Mouse (Mus musculus): ENCODE results near the gene Ywhag. TPM values are rescaled to one million over a fixed set of nuclear protein-coding genes. Genes with fewer than 3 reads are reported as not detected.

Gene Ywhag
- 258 and 495 TPM in 2 replicates for polyA plus RNA-seq (2012; rRNA removed)

- DNase-seq (ENCODE audit: low read depth): peak; percentile 99
- TF ChIP-seq CTCF (IDR thresholded peaks at IDR 0.05; ENCODE audit: borderline replicate concordance, extremely low read depth, insufficient read depth, insufficient read length) (peak; percentile 70), POLR2A (IDR thresholded peaks at IDR 0.05; ENCODE audit: borderline replicate concordance, extremely low read depth, insufficient read depth, insufficient read length, poor library complexity, severe bottlenecking) (peak; percentile 99)
Measured at GRCm38 (mm10) chr5:135934481-135935175, at the start of gene Ywhag. Gene Ywhag, minus strand, starts transcription at chr5:135934616.

DNA sequence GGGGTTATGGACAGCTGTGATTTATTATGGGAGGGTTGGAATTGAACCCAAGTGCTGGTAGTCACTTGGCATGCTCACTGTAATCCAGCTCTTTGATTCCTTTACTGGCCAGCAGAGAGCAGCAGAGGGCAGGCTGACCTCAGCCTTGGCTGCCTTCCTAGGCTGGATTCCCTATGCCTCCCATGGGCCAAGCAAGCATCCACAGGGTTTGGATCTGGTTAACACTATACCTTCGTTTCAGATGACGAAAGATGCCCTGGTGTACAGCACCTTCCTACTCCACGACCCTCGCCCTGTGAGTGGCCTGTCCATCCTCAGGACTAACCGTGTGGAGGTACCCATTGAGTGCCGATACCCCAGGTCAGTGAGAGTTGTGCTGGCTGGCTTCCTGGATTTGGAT, 48.0 kb upstream of the Ywhag start:
- peak; percentile 84 for TF ChIP-seq CTCF (IDR thresholded peaks at IDR 0.05; ENCODE audit: borderline replicate concordance, extremely low read depth, insufficient read depth, insufficient read length)
- TF ChIP-seq POLR2A (IDR thresholded peaks at IDR 0.05; ENCODE audit: borderline replicate concordance, extremely low read depth, insufficient read depth, insufficient read length, poor library complexity, severe bottlenecking): no peak
- peak; percentile 73 for DNase-seq (ENCODE audit: low read depth)

GRCm38 (mm10) chr5:135979904-135980303, 45.5 kb upstream of the Ywhag start, which contains the start of gene Zp3:
Gene Zp3, plus strand, starts transcription at chr5:135980099.
- TF ChIP-seq POLR2A (IDR thresholded peaks at IDR 0.05; ENCODE audit: borderline replicate concordance, extremely low read depth, insufficient read depth, insufficient read length, poor library complexity, severe bottlenecking): no peak
- TF ChIP-seq CTCF (IDR thresholded peaks at IDR 0.05; ENCODE audit: borderline replicate concordance, extremely low read depth, insufficient read depth, insufficient read length): no peak
- DNase-seq (ENCODE audit: low read depth): no peak

DNA sequence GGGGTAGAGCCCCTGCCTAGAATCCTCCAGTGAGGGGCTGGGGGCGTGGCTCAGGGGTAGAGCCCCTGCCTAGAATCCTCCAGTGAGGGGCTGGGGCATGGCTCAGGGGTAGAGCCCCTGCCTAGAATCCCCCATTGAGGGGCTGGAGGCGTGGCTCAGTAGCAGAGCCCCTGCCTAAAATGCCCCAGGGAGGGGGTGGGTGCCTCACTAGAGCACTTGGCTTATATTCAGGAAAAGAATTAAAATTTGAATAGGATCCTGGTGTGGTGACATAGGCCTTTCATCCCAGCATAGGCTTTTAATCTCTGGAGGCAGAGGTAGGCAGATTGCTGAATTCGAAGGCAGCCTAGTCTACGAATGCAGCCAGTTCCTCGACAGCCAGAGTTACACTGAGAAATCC, 45.0 kb upstream of the Ywhag start:
- TF ChIP-seq CTCF (IDR thresholded peaks at IDR 0.05; ENCODE audit: borderline replicate concordance, extremely low read depth, insufficient read depth, insufficient read length) (no peak), POLR2A (IDR thresholded peaks at IDR 0.05; ENCODE audit: borderline replicate concordance, extremely low read depth, insufficient read depth, insufficient read length, poor library complexity, severe bottlenecking) (no peak)
- DNase-seq (ENCODE audit: low read depth): no peak

GRCm38 (mm10) chr5:135975893-135976668, 41.7 kb upstream of the Ywhag start:
- TF ChIP-seq POLR2A (IDR thresholded peaks at IDR 0.05; ENCODE audit: borderline replicate concordance, extremely low read depth, insufficient read depth, insufficient read length, poor library complexity, severe bottlenecking) (no peak), CTCF (IDR thresholded peaks at IDR 0.05; ENCODE audit: borderline replicate concordance, extremely low read depth, insufficient read depth, insufficient read length) (no peak)
- no peak for DNase-seq (ENCODE audit: low read depth)

DNA sequence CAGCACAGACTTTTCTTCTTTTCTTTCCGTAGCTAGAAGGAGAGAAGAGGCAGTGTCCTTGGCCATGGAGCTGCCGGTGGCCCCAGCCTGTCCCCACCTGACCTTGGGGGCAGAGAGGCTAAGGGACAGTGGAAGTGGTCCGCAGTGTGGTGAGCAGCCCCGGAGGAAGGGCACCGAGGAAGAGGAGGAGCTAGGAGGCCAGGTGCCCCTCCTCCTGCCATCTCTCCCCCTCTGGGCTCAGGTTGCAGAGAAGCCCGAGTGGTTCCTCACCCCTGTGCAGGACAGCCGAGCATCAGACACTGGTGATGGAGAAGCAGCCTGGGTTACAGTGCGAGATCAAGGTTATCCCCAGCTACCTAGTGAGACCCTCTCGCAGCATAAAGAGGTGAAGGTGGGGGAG, 39.9 kb upstream of the Ywhag start, which contains the start of gene Ssc4d:
Gene Ssc4d, minus strand, starts transcription at position 167 of the 400 bp plus-strand sequence.
- TF ChIP-seq CTCF (IDR thresholded peaks at IDR 0.05; ENCODE audit: borderline replicate concordance, extremely low read depth, insufficient read depth, insufficient read length) (no peak), POLR2A (IDR thresholded peaks at IDR 0.05; ENCODE audit: borderline replicate concordance, extremely low read depth, insufficient read depth, insufficient read length, poor library complexity, severe bottlenecking) (no peak)
- DNase-seq (ENCODE audit: low read depth): no peak

GRCm38 (mm10) chr5:135971876-135972275, 37.5 kb upstream of the Ywhag start:
- DNase-seq (ENCODE audit: low read depth): no peak
- TF ChIP-seq POLR2A (IDR thresholded peaks at IDR 0.05; ENCODE audit: borderline replicate concordance, extremely low read depth, insufficient read depth, insufficient read length, poor library complexity, severe bottlenecking) (no peak), CTCF (IDR thresholded peaks at IDR 0.05; ENCODE audit: borderline replicate concordance, extremely low read depth, insufficient read depth, insufficient read length) (no peak)

GRCm38 (mm10) chr5:135970247-135970646, 35.8 kb upstream of the Ywhag start:
- no peak for TF ChIP-seq CTCF (IDR thresholded peaks at IDR 0.05; ENCODE audit: borderline replicate concordance, extremely low read depth, insufficient read depth, insufficient read length)
- TF ChIP-seq POLR2A (IDR thresholded peaks at IDR 0.05; ENCODE audit: borderline replicate concordance, extremely low read depth, insufficient read depth, insufficient read length, poor library complexity, severe bottlenecking): no peak
- no peak for DNase-seq (ENCODE audit: low read depth)

DNA sequence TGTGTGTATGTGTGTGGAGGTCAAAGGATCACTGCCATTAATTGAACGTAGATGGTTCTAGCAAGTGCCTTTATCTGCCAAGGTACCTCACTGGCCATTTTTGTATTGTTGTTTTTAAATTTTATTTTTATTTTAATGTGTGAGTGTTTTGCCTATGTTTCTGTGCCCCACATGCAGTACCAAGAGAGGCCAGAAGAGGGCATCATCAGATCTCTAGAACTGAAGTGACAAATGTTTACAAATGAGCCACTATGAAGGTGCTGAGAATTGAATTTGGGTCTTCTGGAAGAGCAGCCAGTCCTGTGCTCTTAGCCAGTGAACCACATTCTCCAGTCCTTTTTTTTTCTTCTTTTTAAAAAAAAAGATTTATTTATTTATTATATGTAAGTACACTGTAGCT, 34.4 kb upstream of the Ywhag start:
- TF ChIP-seq POLR2A (IDR thresholded peaks at IDR 0.05; ENCODE audit: borderline replicate concordance, extremely low read depth, insufficient read depth, insufficient read length, poor library complexity, severe bottlenecking) (no peak), CTCF (IDR thresholded peaks at IDR 0.05; ENCODE audit: borderline replicate concordance, extremely low read depth, insufficient read depth, insufficient read length) (peak; percentile 55; the same call in 1 of the 2 replicates)
- peak; percentile 33 for DNase-seq (ENCODE audit: low read depth)

GRCm38 (mm10) chr5:135966866-135967265, 32.5 kb upstream of the Ywhag start:
- peak; percentile 40; the same call in 1 of the 2 replicates for TF ChIP-seq CTCF (IDR thresholded peaks at IDR 0.05; ENCODE audit: borderline replicate concordance, extremely low read depth, insufficient read depth, insufficient read length)
- no peak for TF ChIP-seq POLR2A (IDR thresholded peaks at IDR 0.05; ENCODE audit: borderline replicate concordance, extremely low read depth, insufficient read depth, insufficient read length, poor library complexity, severe bottlenecking)
- no peak for DNase-seq (ENCODE audit: low read depth)

DNA sequence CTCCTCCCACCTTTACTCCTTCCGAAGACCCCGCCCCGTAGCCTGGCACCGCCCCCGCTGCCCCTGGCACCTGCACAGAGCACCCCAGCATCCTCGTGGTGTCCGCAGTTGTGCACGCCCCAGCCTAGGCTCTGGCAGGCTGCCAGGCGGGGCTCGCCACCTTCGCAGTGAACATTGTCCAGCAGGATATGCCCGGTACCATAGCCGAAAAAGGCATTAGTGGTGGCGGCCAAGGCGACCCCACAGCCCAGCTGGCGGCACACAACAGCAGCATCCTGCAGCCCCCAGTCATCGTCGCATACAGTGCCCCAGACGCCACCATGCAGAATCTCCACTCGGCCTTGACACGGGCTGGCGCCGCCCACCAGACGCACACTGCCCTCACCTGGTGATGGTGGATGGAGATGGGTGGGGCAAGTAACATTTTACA, 31.1 kb upstream of the Ywhag start:
- TF ChIP-seq CTCF (IDR thresholded peaks at IDR 0.05; ENCODE audit: borderline replicate concordance, extremely low read depth, insufficient read depth, insufficient read length): no peak
- peak; percentile 15 for DNase-seq (ENCODE audit: low read depth)

Measured in brain, embryonic 14.5 days (tissue).